Mouse (Mus musculus): ENCODE measurements around the gene Ppp1r21.

The Ppp1r21 gene

GRCm38 (mm10) chr17:88530667-88531066 is 749 bp downstream of the Ppp1r21 start:
- DNase-seq = no peak

- DNase-seq = no peak
These were observed 1.3 kb downstream of the Ppp1r21 start for GRCm38 (mm10) chr17:88531176-88531575.

- peak; percentile 64 for DNase-seq
These were observed 8.0 kb downstream of the Ppp1r21 start for GRCm38 (mm10) chr17:88537842-88538430.

- peak; percentile 44 for DNase-seq
These were observed 13.0 kb downstream of the Ppp1r21 start for GRCm38 (mm10) chr17:88542771-88543416.

- no peak for DNase-seq
These were observed 13.5 kb downstream of the Ppp1r21 start for GRCm38 (mm10) chr17:88543417-88543782.

- no peak for DNase-seq
These were observed 15.4 kb downstream of the Ppp1r21 start for GRCm38 (mm10) chr17:88545217-88545784.

GRCm38 (mm10) chr17:88546745-88547144 is 16.8 kb downstream of the Ppp1r21 start:
- no peak for DNase-seq

- no peak for DNase-seq
These were observed 19.7 kb downstream of the Ppp1r21 start for GRCm38 (mm10) chr17:88549411-88550191.

GRCm38 (mm10) chr17:88550351-88550750 is 20.4 kb downstream of the Ppp1r21 start:
- no peak for DNase-seq

- no peak for DNase-seq
These were observed 21.3 kb downstream of the Ppp1r21 start for GRCm38 (mm10) chr17:88550981-88551940.

- DNase-seq = no peak
These were observed 22.6 kb downstream of the Ppp1r21 start for GRCm38 (mm10) chr17:88552556-88552955.

- DNase-seq = no peak
These were observed 23.1 kb downstream of the Ppp1r21 start for GRCm38 (mm10) chr17:88553001-88553449.

- no peak for DNase-seq
These were observed 23.7 kb downstream of the Ppp1r21 start for GRCm38 (mm10) chr17:88553473-88554087.

- no peak for DNase-seq
These were observed 26.3 kb downstream of the Ppp1r21 start for GRCm38 (mm10) chr17:88556176-88556575.

- no peak for DNase-seq
These were observed 26.8 kb downstream of the Ppp1r21 start for GRCm38 (mm10) chr17:88556688-88557087.

GRCm38 (mm10) chr17:88558168-88558842 is 28.4 kb downstream of the Ppp1r21 start:
- DNase-seq = peak; percentile 67

- DNase-seq = no peak
These were observed 33.7 kb downstream of the Ppp1r21 start for GRCm38 (mm10) chr17:88563611-88564010.

GRCm38 (mm10) chr17:88569807-88570540 is 40.1 kb downstream of the Ppp1r21 start:
- DNase-seq = no peak

GRCm38 (mm10) chr17:88570784-88571183 is 40.9 kb downstream of the Ppp1r21 start:
- no peak for DNase-seq

GRCm38 (mm10) chr17:88574811-88575210 is 44.9 kb downstream of the Ppp1r21 start:
- no peak for DNase-seq

Measured in cerebellum, adult 9-11 months (tissue).